Mouse (Mus musculus): ENCODE results near the gene Snca. TPM values are rescaled to one million over a fixed set of nuclear protein-coding genes. Genes with fewer than 3 reads are reported as not detected.

Snca gene
- polyA plus RNA-seq, 1 experiment from 2014 or later: 95.6 TPM

DNA sequence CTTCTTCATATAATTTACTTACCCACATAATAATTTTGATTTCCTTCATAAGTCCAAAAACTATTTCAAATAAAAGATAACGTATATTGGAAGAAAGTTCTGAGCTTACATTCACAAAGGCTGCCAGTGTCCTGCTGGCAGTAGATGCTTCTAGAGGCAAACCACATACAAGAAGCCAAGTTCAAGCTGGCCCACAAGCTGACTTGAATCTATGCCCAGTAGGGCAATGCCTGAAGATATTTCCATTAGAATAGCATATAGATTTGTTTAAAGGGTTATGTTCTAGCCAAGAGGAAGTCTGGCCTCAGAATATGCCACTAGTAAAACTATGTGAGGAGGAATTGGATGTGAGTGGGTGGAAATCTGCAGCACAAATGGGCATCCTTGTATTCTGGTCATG lies 42.7 kb downstream of the Snca start:
- Histone ChIP-seq H3K4me1 (no peaks in the 10 kb centered on the region), H3K27me3 (replicated peaks) (no peaks in the 10 kb centered on the region), H3K4me2 (no peak overlapping the region), H3K4me3 (no peak overlapping the region), H3K9me3 (no peaks in the 10 kb centered on the region), H3K9ac (no peak overlapping the region), H3K27ac (replicated peaks) (no peak overlapping the region), H3K36me3 (no peaks in the 10 kb centered on the region)
- ATAC-seq (ENCODE audit: extremely low read depth, insufficient number of reproducible peaks, low FRiP score, low TSS enrichment): no peak
- WGBS: 83% methylated on average over 1 of the region's 1 CpGs

DNA sequence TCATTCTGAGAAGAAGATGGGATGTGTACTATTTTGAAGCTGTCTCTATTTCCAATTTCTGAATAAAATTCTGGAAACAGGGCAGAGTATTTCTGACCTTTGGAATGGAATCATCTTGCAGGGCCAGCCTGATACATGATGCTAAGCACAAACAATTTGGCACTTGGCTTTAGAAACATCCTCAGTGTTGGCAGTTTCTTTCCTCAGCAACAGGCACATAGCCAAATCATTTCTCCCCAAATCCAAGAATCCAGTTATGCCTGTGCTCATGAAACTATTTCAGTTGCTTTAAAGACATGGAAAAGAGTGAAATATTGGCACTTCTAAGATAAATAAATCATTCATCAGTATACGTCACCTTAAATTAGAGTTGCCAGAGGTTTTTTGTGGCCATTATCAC lies 57.8 kb downstream of the Snca start:
- no peaks in the 10 kb centered on the region for H3K9me3 ChIP-seq
- no peak for ATAC-seq (ENCODE audit: extremely low read depth, insufficient number of reproducible peaks, low FRiP score, low TSS enrichment)
- WGBS: 82% methylated on average over 1 of the region's 1 CpGs
- H3K4me1 ChIP-seq: no peaks in the 10 kb centered on the region
- H3K4me2 ChIP-seq: no peak overlapping the region
- no peaks in the 10 kb centered on the region for H3K27me3 ChIP-seq (replicated peaks)
- H3K9ac ChIP-seq: no peak overlapping the region
- H3K4me3 ChIP-seq: no peak overlapping the region
- H3K27ac ChIP-seq (replicated peaks): no peak overlapping the region
- no peaks in the 10 kb centered on the region for H3K36me3 ChIP-seq

DNA sequence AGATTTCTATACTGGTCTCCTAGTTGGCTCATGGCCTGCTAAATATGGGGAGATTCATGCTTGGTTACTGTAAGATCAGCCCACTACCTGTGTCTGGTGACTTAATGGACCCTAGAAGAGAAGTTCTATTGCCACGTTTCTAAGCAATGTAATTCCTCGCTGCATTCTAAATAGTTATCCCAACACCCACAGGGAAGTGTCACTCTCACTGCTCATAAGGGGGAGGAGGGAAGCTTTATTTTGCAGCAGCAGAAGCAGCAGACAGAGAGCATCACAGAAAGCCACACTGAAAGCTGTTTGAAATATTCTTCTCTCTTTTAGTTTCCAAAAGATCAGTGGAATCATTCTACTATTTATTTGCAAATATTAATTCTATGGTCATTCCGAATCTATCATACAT lies 64.0 kb downstream of the Snca start:
- no peaks in the 10 kb centered on the region for H3K36me3 ChIP-seq
- H3K9me3 ChIP-seq: no peaks in the 10 kb centered on the region
- no peak overlapping the region for H3K4me2 ChIP-seq
- no peak overlapping the region for H3K27ac ChIP-seq (replicated peaks)
- no peak overlapping the region for H3K9ac ChIP-seq
- H3K4me3 ChIP-seq: no peak overlapping the region
- H3K27me3 ChIP-seq (replicated peaks): no peaks in the 10 kb centered on the region
- WGBS: 77% methylated on average over 3 of the region's 3 CpGs
- no peak for ATAC-seq (ENCODE audit: extremely low read depth, insufficient number of reproducible peaks, low FRiP score, low TSS enrichment)
- H3K4me1 ChIP-seq: no peaks in the 10 kb centered on the region; the same call in 1 of the 2 replicates

DNA sequence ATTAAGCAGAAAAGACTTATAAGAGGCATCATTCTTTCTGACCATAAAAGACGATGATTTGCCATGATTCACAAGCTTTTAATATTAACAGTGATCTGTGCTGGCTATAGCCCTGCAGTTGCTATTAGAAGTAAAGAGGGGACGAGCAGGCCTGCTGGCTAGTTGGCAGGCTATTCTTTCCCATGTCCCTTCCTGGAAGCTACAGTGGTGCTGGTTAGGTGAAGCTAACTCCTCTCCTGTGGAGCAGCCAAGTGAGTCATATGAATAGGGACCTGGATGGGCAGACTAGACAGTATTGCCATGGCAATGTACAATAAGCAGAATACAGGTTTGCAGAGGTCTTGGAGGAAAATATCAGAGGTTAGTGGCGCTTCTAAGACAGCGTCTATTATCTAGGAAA lies 66.8 kb downstream of the Snca start:
- no peak overlapping the region for H3K4me2 ChIP-seq
- no peak overlapping the region for H3K9ac ChIP-seq
- no peaks in the 10 kb centered on the region for H3K27me3 ChIP-seq (replicated peaks)
- no peak overlapping the region for H3K27ac ChIP-seq (replicated peaks)
- 82% methylated on average over 4 of the region's 4 CpGs for WGBS
- no peaks in the 10 kb centered on the region; the same call in 1 of the 2 replicates for H3K4me1 ChIP-seq
- no peak overlapping the region for H3K4me3 ChIP-seq
- no peaks in the 10 kb centered on the region for H3K36me3 ChIP-seq
- H3K9me3 ChIP-seq: no peaks in the 10 kb centered on the region
- ATAC-seq (ENCODE audit: extremely low read depth, insufficient number of reproducible peaks, low FRiP score, low TSS enrichment): no peak

DNA sequence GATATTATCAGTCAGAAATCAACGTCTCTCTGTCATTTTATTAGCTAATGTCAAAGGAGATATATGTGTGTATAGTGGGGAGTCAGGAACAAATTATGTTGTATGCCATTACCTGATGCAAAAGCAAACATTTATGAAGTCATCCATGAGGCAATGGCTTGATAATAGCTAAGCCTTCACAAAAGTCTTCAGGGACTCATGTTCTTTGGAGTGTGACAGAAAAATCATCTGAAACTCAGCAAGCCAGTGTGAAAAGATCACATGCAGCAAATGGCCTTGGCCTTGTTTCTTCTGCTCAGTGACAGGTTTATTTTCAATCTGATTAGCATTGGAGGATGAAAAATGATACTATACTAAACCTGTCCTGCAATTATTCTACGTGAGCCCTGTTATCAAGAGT lies 67.9 kb downstream of the Snca start:
- H3K4me2 ChIP-seq: no peak overlapping the region
- no peak for ATAC-seq (ENCODE audit: extremely low read depth, insufficient number of reproducible peaks, low FRiP score, low TSS enrichment)
- WGBS: 59% methylated on average over 2 of the region's 2 CpGs
- no peaks in the 10 kb centered on the region for H3K36me3 ChIP-seq
- no peak overlapping the region for H3K9ac ChIP-seq
- no peak overlapping the region for H3K4me3 ChIP-seq
- no peaks in the 10 kb centered on the region; the same call in 1 of the 2 replicates for H3K4me1 ChIP-seq
- H3K27me3 ChIP-seq (replicated peaks): no peaks in the 10 kb centered on the region
- no peaks in the 10 kb centered on the region for H3K9me3 ChIP-seq
- no peak overlapping the region for H3K27ac ChIP-seq (replicated peaks)

DNA sequence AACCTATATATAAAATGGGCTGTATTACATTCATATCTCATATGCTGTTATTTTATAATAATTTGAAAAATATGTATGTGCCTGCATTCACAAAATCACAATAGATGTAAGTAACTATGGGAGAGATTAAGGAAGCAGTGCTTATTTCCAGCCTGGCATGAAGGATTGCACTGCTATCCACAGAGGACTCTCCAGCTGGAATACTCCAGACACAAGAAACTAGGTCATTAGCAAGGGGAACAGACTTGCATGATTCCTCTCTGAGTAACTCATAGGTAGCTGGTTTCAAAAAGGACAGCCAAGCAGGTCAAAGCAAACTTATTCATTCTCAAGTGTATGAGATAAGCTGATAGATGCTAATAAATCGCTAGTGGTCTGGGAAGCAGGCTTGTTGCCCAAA lies 74.7 kb downstream of the Snca start:
- Histone ChIP-seq H3K4me1 (no peaks in the 10 kb centered on the region), H3K36me3 (no peaks in the 10 kb centered on the region), H3K27ac (replicated peaks) (no peak overlapping the region), H3K9me3 (no peaks in the 10 kb centered on the region), H3K9ac (no peak overlapping the region), H3K4me2 (no peak overlapping the region), H3K4me3 (no peak overlapping the region), H3K27me3 (replicated peaks) (no peaks in the 10 kb centered on the region)
- WGBS: 64% methylated on average over 1 of the region's 1 CpGs
- ATAC-seq (ENCODE audit: extremely low read depth, insufficient number of reproducible peaks, low FRiP score, low TSS enrichment): no peak

DNA sequence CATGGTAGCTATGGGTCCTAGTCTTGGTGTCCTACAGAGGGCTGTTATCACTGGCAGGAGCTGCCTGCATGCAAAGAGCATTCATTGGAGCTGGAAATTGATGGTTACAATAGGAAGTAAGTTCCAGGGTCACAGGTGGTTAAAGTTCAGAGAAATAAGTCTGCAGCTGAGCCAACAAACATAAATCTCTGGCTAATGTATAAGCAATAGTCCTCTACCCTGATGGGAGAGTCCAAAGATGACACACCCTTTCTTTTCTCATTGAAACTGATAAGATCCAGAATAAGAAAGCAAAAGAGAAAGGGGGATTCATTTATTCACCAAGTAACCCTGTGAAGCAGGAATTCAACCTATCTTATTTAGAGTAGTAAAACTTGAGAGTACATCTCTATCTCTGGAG lies 83.7 kb downstream of the Snca start:
- no peaks in the 10 kb centered on the region for H3K9me3 ChIP-seq
- no peaks in the 10 kb centered on the region for H3K36me3 ChIP-seq
- H3K4me1 ChIP-seq: no peaks in the 10 kb centered on the region
- H3K27me3 ChIP-seq (replicated peaks): no peaks in the 10 kb centered on the region
- no peak for ATAC-seq (ENCODE audit: extremely low read depth, insufficient number of reproducible peaks, low FRiP score, low TSS enrichment)
- H3K4me2 ChIP-seq: no peak overlapping the region
- no peak overlapping the region for H3K27ac ChIP-seq (replicated peaks)
- no peak overlapping the region for H3K4me3 ChIP-seq
- H3K9ac ChIP-seq: no peak overlapping the region

DNA sequence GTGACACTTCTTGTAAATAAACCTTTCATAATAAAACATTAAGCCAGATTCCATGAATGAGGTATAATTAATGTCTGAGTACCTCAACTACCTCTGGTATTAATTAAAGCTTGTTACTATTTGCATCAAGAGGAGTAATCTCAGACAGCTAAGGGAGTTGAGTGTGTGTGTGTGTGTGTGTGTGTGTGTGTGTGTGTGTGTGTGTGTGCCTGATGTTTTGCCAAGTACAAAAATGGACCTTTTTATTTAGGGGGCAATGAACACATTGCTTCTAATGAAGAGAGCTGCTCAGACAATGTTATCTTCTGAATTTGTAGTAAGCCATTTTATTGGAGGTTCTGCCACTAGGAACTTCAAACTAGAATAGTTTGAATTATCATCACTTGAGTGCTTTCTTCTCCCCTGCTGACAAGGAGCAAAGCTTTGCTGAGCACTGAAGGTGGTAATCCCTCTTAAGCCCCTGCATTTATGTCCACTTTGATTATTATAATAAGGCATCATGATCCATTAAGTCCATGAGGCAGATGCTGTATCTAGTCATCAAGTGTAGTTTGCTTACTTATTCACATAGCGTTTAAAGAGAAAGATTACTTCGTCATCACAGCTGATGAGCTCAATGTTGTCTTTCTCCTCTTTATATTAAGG lies 88.1 kb downstream of the Snca start:
- H3K27ac ChIP-seq (replicated peaks): no peak overlapping the region
- 80% methylated on average over 2 of the region's 2 CpGs for WGBS
- no peak overlapping the region for H3K4me2 ChIP-seq
- H3K4me1 ChIP-seq: no peaks in the 10 kb centered on the region
- no peak overlapping the region for H3K9ac ChIP-seq
- no peak overlapping the region for H3K4me3 ChIP-seq
- no peaks in the 10 kb centered on the region for H3K9me3 ChIP-seq
- ATAC-seq (ENCODE audit: extremely low read depth, insufficient number of reproducible peaks, low FRiP score, low TSS enrichment): no peak
- H3K27me3 ChIP-seq (replicated peaks): no peaks in the 10 kb centered on the region
- H3K36me3 ChIP-seq: no peaks in the 10 kb centered on the region

DNA sequence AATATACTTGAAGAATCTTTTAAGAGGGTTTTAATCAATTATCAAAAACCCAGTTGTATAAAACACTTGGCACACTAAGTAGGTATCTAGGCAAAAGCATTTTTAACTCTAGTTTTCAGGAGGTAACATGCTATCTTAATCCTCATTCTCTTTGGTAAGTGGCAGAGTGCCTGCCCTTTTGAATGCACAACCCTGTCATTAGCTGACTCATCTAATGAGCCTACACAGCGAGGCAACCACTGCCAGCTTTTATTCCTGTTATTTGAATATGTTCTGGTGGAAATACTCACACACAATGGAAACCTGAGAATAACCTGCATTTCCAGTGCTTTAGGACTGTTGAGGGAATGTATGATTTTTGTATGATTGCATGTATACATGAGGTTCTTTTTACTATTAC lies 89.9 kb downstream of the Snca start:
- WGBS: 61% methylated on average over 1 of the region's 1 CpGs
- no peak overlapping the region for H3K4me2 ChIP-seq
- H3K9me3 ChIP-seq: no peaks in the 10 kb centered on the region
- no peak overlapping the region for H3K27ac ChIP-seq (replicated peaks)
- H3K36me3 ChIP-seq: no peaks in the 10 kb centered on the region
- H3K9ac ChIP-seq: no peak overlapping the region
- no peak for ATAC-seq (ENCODE audit: extremely low read depth, insufficient number of reproducible peaks, low FRiP score, low TSS enrichment)
- H3K4me1 ChIP-seq: no peaks in the 10 kb centered on the region
- no peaks in the 10 kb centered on the region for H3K27me3 ChIP-seq (replicated peaks)
- no peak overlapping the region for H3K4me3 ChIP-seq

DNA sequence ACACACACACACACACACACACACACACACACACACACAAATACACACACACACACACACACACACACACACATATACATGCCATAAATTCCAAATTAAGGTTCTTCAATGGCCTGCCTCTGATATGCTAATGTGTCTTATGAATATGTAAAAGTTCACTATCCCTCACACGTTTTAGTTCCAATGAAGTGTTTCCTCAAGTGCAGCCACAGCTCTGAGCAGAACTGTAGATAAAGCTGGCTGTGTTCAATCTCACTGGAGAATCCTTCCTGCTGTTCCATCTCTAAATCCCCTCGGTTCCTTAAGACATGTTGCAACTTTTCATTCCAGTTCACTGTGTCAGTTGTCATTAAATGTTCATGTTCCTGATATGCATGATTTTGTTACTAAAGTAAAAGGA lies 98.5 kb downstream of the Snca start:
- H3K9ac ChIP-seq: no peak overlapping the region
- ATAC-seq (ENCODE audit: extremely low read depth, insufficient number of reproducible peaks, low FRiP score, low TSS enrichment): no peak
- 0 out of 2 replicates have a peak, but pooled peaks cover 3% of the 10 kb centered on the region for H3K27me3 ChIP-seq (replicated peaks)
- WGBS: 42% methylated on average over 2 of the region's 2 CpGs
- no peak overlapping the region for H3K4me2 ChIP-seq
- no peak overlapping the region for H3K4me3 ChIP-seq
- H3K36me3 ChIP-seq: no peaks in the 10 kb centered on the region
- no peaks in the 10 kb centered on the region for H3K4me1 ChIP-seq
- no peak overlapping the region for H3K27ac ChIP-seq (replicated peaks)
- H3K9me3 ChIP-seq: no peaks in the 10 kb centered on the region

DNA sequence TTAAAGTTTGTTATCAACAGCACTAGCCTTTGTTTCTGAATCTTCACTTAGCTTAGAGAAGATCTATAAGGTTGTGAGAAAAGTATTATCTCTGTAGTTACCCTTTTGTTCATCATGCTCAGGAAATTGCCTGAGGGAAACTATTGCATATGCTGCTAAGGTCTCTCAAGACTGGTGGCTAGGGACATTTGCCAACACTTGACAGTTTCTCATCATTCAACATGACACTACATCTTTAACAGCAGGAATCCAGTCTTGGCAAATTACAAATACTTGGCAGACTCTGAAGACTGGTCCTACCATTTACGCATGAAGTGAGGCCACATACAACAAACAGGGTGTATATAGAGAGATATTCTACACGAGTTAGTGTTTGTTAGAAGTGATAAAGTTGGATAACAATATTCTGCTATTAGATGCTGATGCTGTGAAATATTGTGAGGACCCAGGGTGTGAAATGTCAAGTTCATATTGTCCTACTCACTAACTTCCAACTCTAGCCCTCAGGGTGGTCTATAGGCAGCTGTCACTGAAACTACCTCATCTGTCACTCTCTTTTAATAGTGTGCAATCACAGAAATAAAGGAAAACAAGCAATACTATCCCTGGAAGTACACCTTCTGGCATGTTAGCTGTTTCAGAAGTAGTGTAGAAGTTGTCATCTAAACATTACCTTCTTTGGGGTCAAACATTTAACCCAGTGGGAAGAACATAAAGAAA lies 105.4 kb downstream of the Snca start:
- no peaks in the 10 kb centered on the region for H3K36me3 ChIP-seq
- no peaks in the 10 kb centered on the region for H3K9me3 ChIP-seq
- no peak overlapping the region for H3K27ac ChIP-seq (replicated peaks)
- H3K4me1 ChIP-seq: no peaks in the 10 kb centered on the region
- no peaks in the 10 kb centered on the region for H3K27me3 ChIP-seq (replicated peaks)
- ATAC-seq (ENCODE audit: extremely low read depth, insufficient number of reproducible peaks, low FRiP score, low TSS enrichment): no peak
- no peak overlapping the region for H3K4me2 ChIP-seq
- 77% methylated on average over 2 of the region's 2 CpGs for WGBS
- no peak overlapping the region for H3K4me3 ChIP-seq
- no peak overlapping the region for H3K9ac ChIP-seq

DNA sequence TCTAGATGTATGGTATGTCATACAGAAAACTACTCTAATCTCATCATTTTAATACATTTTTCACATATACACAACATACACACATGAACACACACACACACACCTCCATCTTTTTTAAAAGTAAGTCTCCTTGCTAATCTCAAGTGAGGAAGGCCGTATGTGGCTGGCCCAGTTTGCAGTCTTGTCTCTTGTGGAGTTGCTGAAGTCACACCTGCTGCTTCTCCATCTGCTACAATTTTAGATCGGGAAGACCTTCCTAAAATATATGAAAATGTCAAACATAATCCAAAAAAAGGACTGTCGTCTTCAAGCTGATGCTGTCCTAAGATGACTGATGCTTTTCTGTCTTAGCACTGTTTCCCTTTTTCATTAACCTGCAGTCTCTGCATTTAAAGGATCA lies 112.1 kb downstream of the Snca start:
- Histone ChIP-seq H3K27me3 (replicated peaks) (no peaks in the 10 kb centered on the region), H3K4me1 (no peaks in the 10 kb centered on the region), H3K9me3 (no peaks in the 10 kb centered on the region), H3K4me3 (no peak overlapping the region), H3K9ac (no peak overlapping the region), H3K27ac (replicated peaks) (no peak overlapping the region), H3K36me3 (no peaks in the 10 kb centered on the region), H3K4me2 (no peak overlapping the region)
- ATAC-seq (ENCODE audit: extremely low read depth, insufficient number of reproducible peaks, low FRiP score, low TSS enrichment): no peak
- WGBS: 71% methylated on average over 3 of the region's 3 CpGs

Data from heart, embryonic 13.5 days (tissue).